Mouse (Mus musculus) left cerebral cortex, postnatal 4 days (tissue): ENCODE results near the gene Ehbp1. TPM values are rescaled to one million over a fixed set of nuclear protein-coding genes. Genes with fewer than 3 reads are reported as not detected.

Experiments used
- DNase-seq: peaks from one replicate; pipeline ENCODE4 v3.0.0-alpha.2; 2022
- intact Hi-C: fragments of 180-260 bp; cut with DNase I; formaldehyde crosslinking; loops from one replicate; pipeline ENCODE4 v1.15.1; 2025
- total RNA-seq, 2 experiments: library from RNA; stranded (reverse); gene quantifications; 2 replicates each; pipeline ENCODE4 v1.2.3; 2021

The Ehbp1 gene
- total RNA-seq, 2 experiments from 2014 or later, result 82.4 to 90.3 TPM

- DNase-seq, result peak; percentile 6
- intact Hi-C loops, result loop anchor here (5.0 kb wide), 1 partner anchor 519 kb away; the partner anchor contains the start of gene Tmem17
Measured at GRCm38 (mm10) chr11:21992761-21993596, 349.1 kb downstream of the Ehbp1 start.

GRCm38 (mm10) chr11:21988398-21988946 is 353.6 kb downstream of the Ehbp1 start:
- intact Hi-C loops, result no loop called here
- DNase-seq, result no peak

- DNase-seq, result no peak
- intact Hi-C loops, result no loop called here
Measured at GRCm38 (mm10) chr11:21985118-21985517, 357.0 kb downstream of the Ehbp1 start.

- intact Hi-C loops, result no loop called here
- DNase-seq, result no peak
Measured at GRCm38 (mm10) chr11:21974005-21974531, 368.0 kb downstream of the Ehbp1 start.

GRCm38 (mm10) chr11:21973597-21973996 is 368.5 kb downstream of the Ehbp1 start:
- intact Hi-C loops, result no loop called here
- no peak for DNase-seq

GRCm38 (mm10) chr11:21968922-21969321 is 373.2 kb downstream of the Ehbp1 start:
- intact Hi-C loops, result no loop called here
- no peak for DNase-seq

Other genes starting within 250 kb of the Ehbp1 start
- gene Tmem17, start 169.8 kb upstream of the Ehbp1 start, total RNA-seq, result 1 to 10 TPM; 7.8 to 9.0 TPM